22 mouse cellular contexts compared by ENCODE assay signal in genomic region chr9:103423951-103424350, GRCm38 (mm10). TPM values are rescaled to one million over a fixed set of nuclear protein-coding genes. Genes with fewer than 3 reads are reported as not detected.
DNase-seq lines count a peak whose midpoint lies in the region; ATAC-seq lines count a peak whose summit lies in the region.
"Had no signal": no experiment of that assay in that cellular context is flagged by ENCODE, and none has a peak within 500 bp of the region (broad histone marks: within the 10 kb centered on the region; RNA-seq: fewer than 3 reads in every experiment).

No protein-coding gene starts in this region.

- no peak overlapping the region for H3K9ac ChIP-seq in forebrain, embryonic 12.5 days
- no peak overlapping the region for H3K9ac ChIP-seq in midbrain, embryonic 15.5 days
- no peak overlapping the region for H3K9ac ChIP-seq in midbrain, embryonic 16.5 days (ENCODE audit: low read depth, low read length)
- no peak overlapping the region for H3K9ac ChIP-seq in intestine, embryonic 16.5 days (ENCODE audit: low read depth, low read length)
- H3K9ac ChIP-seq: forebrain, embryonic 15.5 days; heart, embryonic 15.5 days; hindbrain, embryonic 12.5 days; intestine, embryonic 15.5 days; liver, embryonic 12.5 days; lung, embryonic 15.5 days had no signal

- H3K4me1 ChIP-seq in forebrain, embryonic 12.5 days, result peaks cover 26% of the 10 kb centered on the region
- H3K4me1 ChIP-seq in forebrain, embryonic 10.5 days, result peaks cover 30% of the 10 kb centered on the region
- H3K4me1 ChIP-seq in midbrain, embryonic 15.5 days, result peaks cover 11% of the 10 kb centered on the region
- peaks cover 20% of the 10 kb centered on the region for H3K4me1 ChIP-seq in midbrain, embryonic 10.5 days
- H3K4me1 ChIP-seq in midbrain, embryonic 16.5 days (ENCODE audit: control insufficient read depth, insufficient read depth, low read length), result peaks cover 16% of the 10 kb centered on the region
- no peaks in the 10 kb centered on the region for H3K4me1 ChIP-seq in intestine, embryonic 16.5 days (ENCODE audit: control insufficient read depth, insufficient read depth, low read length)
- H3K4me1 ChIP-seq: lung, embryonic 15.5 days had no signal

- H3K4me2 ChIP-seq in forebrain, embryonic 12.5 days, result no peak overlapping the region
- no peak overlapping the region for H3K4me2 ChIP-seq in midbrain, embryonic 15.5 days
- no peak overlapping the region for H3K4me2 ChIP-seq in midbrain, embryonic 16.5 days (ENCODE audit: low read length)
- no peak overlapping the region for H3K4me2 ChIP-seq in intestine, embryonic 16.5 days (ENCODE audit: low read depth, low read length)
- H3K4me2 ChIP-seq: heart, embryonic 15.5 days; hindbrain, embryonic 12.5 days; intestine, embryonic 15.5 days; liver, embryonic 12.5 days; lung, embryonic 15.5 days had no signal

- no peaks in the 10 kb centered on the region for H3K27me3 ChIP-seq in forebrain, embryonic 12.5 days
- H3K27me3 ChIP-seq in forebrain, embryonic 10.5 days (ENCODE audit: poor library complexity, severe bottlenecking), result 0 out of 2 replicates have a peak, but pooled peaks cover 8% of the 10 kb centered on the region
- no peaks in the 10 kb centered on the region for H3K27me3 ChIP-seq in midbrain, embryonic 15.5 days (replicated peaks)
- no peaks in the 10 kb centered on the region for H3K27me3 ChIP-seq in midbrain, embryonic 10.5 days (ENCODE audit: low read depth, poor library complexity, severe bottlenecking)
- no peaks in the 10 kb centered on the region for H3K27me3 ChIP-seq in midbrain, embryonic 16.5 days (ENCODE audit: control insufficient read depth, insufficient read depth, low read depth, low read length)
- H3K27me3 ChIP-seq in intestine, embryonic 16.5 days (replicated peaks; ENCODE audit: control insufficient read depth, insufficient read depth, low read length), result no peaks in the 10 kb centered on the region
- H3K27me3 ChIP-seq: forebrain, embryonic 15.5 days; heart, embryonic 15.5 days; hindbrain, embryonic 12.5 days; intestine, embryonic 15.5 days; liver, embryonic 12.5 days; lung, embryonic 15.5 days; Patski had no signal

- peak overlapping the region; percentile 75 for H3K27ac ChIP-seq in forebrain, embryonic 12.5 days
- no peak overlapping the region for H3K27ac ChIP-seq in forebrain, embryonic 10.5 days
- H3K27ac ChIP-seq in midbrain, embryonic 15.5 days, result peak overlapping the region; percentile 67; the same call in 1 of the 2 replicates
- H3K27ac ChIP-seq in midbrain, embryonic 10.5 days (replicated peaks), result no peak overlapping the region
- 0 out of 2 replicates have a peak overlapping the region, but pooled peaks have one; percentile 50 for H3K27ac ChIP-seq in midbrain, embryonic 16.5 days (ENCODE audit: low read length)
- no peak overlapping the region for H3K27ac ChIP-seq in intestine, embryonic 16.5 days (ENCODE audit: low read length)
- H3K27ac ChIP-seq: heart, embryonic 15.5 days; intestine, embryonic 15.5 days; layer of hippocampus, adult 2 months; liver, embryonic 12.5 days; lung, embryonic 15.5 days had no signal

- H3K4me3 ChIP-seq in forebrain, embryonic 12.5 days (replicated peaks), result no peak overlapping the region
- H3K4me3 ChIP-seq in forebrain, embryonic 10.5 days, result no peak overlapping the region
- no peak overlapping the region for H3K4me3 ChIP-seq in midbrain, embryonic 15.5 days
- no peak overlapping the region for H3K4me3 ChIP-seq in midbrain, embryonic 10.5 days
- no peak overlapping the region for H3K4me3 ChIP-seq in midbrain, embryonic 16.5 days (ENCODE audit: low read depth, low read length)
- H3K4me3 ChIP-seq in intestine, embryonic 16.5 days (ENCODE audit: low read length), result no peak overlapping the region
- H3K4me3 ChIP-seq: forebrain, embryonic 15.5 days; hindbrain, embryonic 12.5 days; intestine, embryonic 15.5 days; layer of hippocampus, adult 2 months; liver, embryonic 12.5 days; lung, embryonic 15.5 days had no signal

- H3K36me3 ChIP-seq in forebrain, embryonic 12.5 days (replicated peaks), result no peaks in the 10 kb centered on the region
- no peaks in the 10 kb centered on the region for H3K36me3 ChIP-seq in forebrain, embryonic 10.5 days (replicated peaks)
- H3K36me3 ChIP-seq in midbrain, embryonic 15.5 days (replicated peaks), result no peaks in the 10 kb centered on the region
- H3K36me3 ChIP-seq in midbrain, embryonic 10.5 days, result no peaks in the 10 kb centered on the region
- H3K36me3 ChIP-seq in midbrain, embryonic 16.5 days (ENCODE audit: control insufficient read depth, insufficient read depth, low read length), result no peaks in the 10 kb centered on the region
- no peaks in the 10 kb centered on the region for H3K36me3 ChIP-seq in intestine, embryonic 16.5 days (ENCODE audit: control insufficient read depth, insufficient read depth, low read length)
- H3K36me3 ChIP-seq: forebrain, embryonic 15.5 days; heart, embryonic 15.5 days; hindbrain, embryonic 12.5 days; intestine, embryonic 15.5 days; liver, embryonic 12.5 days; lung, embryonic 15.5 days had no signal

- WGBS in forebrain, embryonic 12.5 days, result 65% methylated on average over 8 of the region's 8 CpGs
- 71% methylated on average over 8 of the region's 8 CpGs for WGBS in forebrain, embryonic 10.5 days
- WGBS in midbrain, embryonic 15.5 days, result 70% methylated on average over 8 of the region's 8 CpGs
- 80% methylated on average over 8 of the region's 8 CpGs for WGBS in midbrain, embryonic 10.5 days
- 81% methylated on average over 7 of the region's 8 CpGs for WGBS in midbrain, embryonic 16.5 days
- WGBS in intestine, embryonic 16.5 days, result 71% methylated on average over 8 of the region's 8 CpGs

- no peak for ATAC-seq in forebrain, embryonic 12.5 days (ENCODE audit: low FRiP score)
- ATAC-seq in midbrain, embryonic 15.5 days (replicated peaks), result no peak
- no peak for ATAC-seq in midbrain, embryonic 16.5 days
- no peak for ATAC-seq in intestine, embryonic 16.5 days
- ATAC-seq: intestine, embryonic 15.5 days; liver, embryonic 12.5 days; Patski had no signal

- DNase-seq in forebrain, embryonic 10.5 days (ENCODE audit: extremely low spot score, low spot score), result no peak
- no peak for DNase-seq in midbrain, embryonic 10.5 days (ENCODE audit: low spot score)
- DNase-seq in thymus, postnatal 25 days, result peak; percentile 64
- no peak for DNase-seq in heart, postnatal 4 days
- DNase-seq: cerebellum, postnatal 10 days; heart, adult 11 months; kidney, postnatal 10 days; left cerebral cortex, postnatal 4 days; right cerebral cortex, postnatal 25 days had no signal

- H3K9me3 ChIP-seq in forebrain, embryonic 12.5 days, result no peaks in the 10 kb centered on the region
- H3K9me3 ChIP-seq in forebrain, embryonic 10.5 days, result no peaks in the 10 kb centered on the region
- H3K9me3 ChIP-seq in midbrain, embryonic 15.5 days, result no peaks in the 10 kb centered on the region
- H3K9me3 ChIP-seq in midbrain, embryonic 10.5 days (replicated peaks), result no peaks in the 10 kb centered on the region
- no peaks in the 10 kb centered on the region for H3K9me3 ChIP-seq in midbrain, embryonic 16.5 days (replicated peaks; ENCODE audit: control insufficient read depth, low read length, poor library complexity, severe bottlenecking)
- no peaks in the 10 kb centered on the region for H3K9me3 ChIP-seq in intestine, embryonic 16.5 days (ENCODE audit: control insufficient read depth, low read length)
- H3K9me3 ChIP-seq: forebrain, embryonic 15.5 days; heart, embryonic 15.5 days; hindbrain, embryonic 12.5 days; intestine, embryonic 15.5 days; liver, embryonic 12.5 days; lung, embryonic 15.5 days had no signal

RNA-seq across cellular contexts. Expression of gene Bfsp2, which starts 56.3 kb away (rescaled TPM):
- polyA plus RNA-seq in forebrain, embryonic 12.5 days (2016; fragmentation: Nextera tagmentation; extraction: Ambion mirVana), result 2.7 and 3.0 TPM in 2 replicates
- polyA plus RNA-seq in forebrain, embryonic 10.5 days (2016; fragmentation: Nextera tagmentation; extraction: Ambion mirVana), result 0.59 and 0.79 TPM in 2 replicates
- polyA plus RNA-seq in midbrain, embryonic 15.5 days (2015; fragmentation: Nextera tagmentation; extraction: Ambion mirVana), result 1.9 and 2.3 TPM in 2 replicates
- 0.75 and 2.0 TPM in 2 replicates for polyA plus RNA-seq in midbrain, embryonic 10.5 days (2016; fragmentation: Nextera tagmentation; extraction: Ambion mirVana)
- 2.2 and 2.8 TPM in 2 replicates for polyA plus RNA-seq in midbrain, embryonic 16.5 days (2015; fragmentation: Nextera tagmentation; extraction: Ambion mirVana)
- not detected in 2 replicates for polyA plus RNA-seq in intestine, embryonic 16.5 days (2015; fragmentation: Nextera tagmentation; extraction: Ambion mirVana)
- under 1 TPM; 0.38 to 0.88 TPM for total RNA-seq in heart, postnatal 4 days (2021)
- total RNA-seq: adrenal gland, postnatal 4 days had no signal
- polyA plus RNA-seq: Patski had no signal

RNA-seq across cellular contexts. Expression of gene Cdv3, which starts 58.3 kb away (rescaled TPM):
- polyA plus RNA-seq in forebrain, embryonic 12.5 days (2016; fragmentation: Nextera tagmentation; extraction: Ambion mirVana), result 122 and 132 TPM in 2 replicates
- 188 and 213 TPM in 2 replicates for polyA plus RNA-seq in forebrain, embryonic 10.5 days (2016; fragmentation: Nextera tagmentation; extraction: Ambion mirVana)
- 79.1 and 83.7 TPM in 2 replicates for polyA plus RNA-seq in midbrain, embryonic 15.5 days (2015; fragmentation: Nextera tagmentation; extraction: Ambion mirVana)
- 166 and 168 TPM in 2 replicates for polyA plus RNA-seq in midbrain, embryonic 10.5 days (2016; fragmentation: Nextera tagmentation; extraction: Ambion mirVana)
- 87.9 and 89.0 TPM in 2 replicates for polyA plus RNA-seq in midbrain, embryonic 16.5 days (2015; fragmentation: Nextera tagmentation; extraction: Ambion mirVana)
- polyA plus RNA-seq in intestine, embryonic 16.5 days (2015; fragmentation: Nextera tagmentation; extraction: Ambion mirVana), result 83.8 and 89.4 TPM in 2 replicates
- total RNA-seq in heart, postnatal 4 days (2021), result 100 to 1,000 TPM; 143 to 145 TPM

Comparison
In these comparisons a context has a peak if more than half of its experiments do, and no peak if none do; other contexts are left out.
1. H3K27ac ChIP-seq: peak in forebrain, embryonic 12.5 days (single experiment), midbrain, embryonic 15.5 days (single experiment) and midbrain, embryonic 16.5 days (single experiment); none in forebrain, embryonic 10.5 days (single experiment), midbrain, embryonic 10.5 days (single experiment) and intestine, embryonic 16.5 days (single experiment).